Mouse (Mus musculus) heart, postnatal 0 days (tissue): ENCODE measurements around the gene Sp4. TPM values are rescaled to one million over a fixed set of nuclear protein-coding genes. Genes with fewer than 3 reads are reported as not detected.

Experiments used
- ATAC-seq: fragments of 200-750 bp; cut with Nextera tagmentation; 2 replicates; pipeline ENCODE4 v1.8.0; 2017; ENCODE audit warnings: low read depth, moderate number of reproducible peaks, moderate library complexity; ENCODE audit not compliant: insufficient read depth
- DNase-seq: peaks from one replicate; pipeline ENCODE4 v3.0.0-alpha.2; 2016; ENCODE audit warnings: low spot score
- H3K27ac ChIP-seq: fragments of 300-500 bp; sonication (generic); 2 replicates; pipeline ENCODE4 v1.5.1; 2014; ENCODE audit warnings: low read depth, mild to moderate bottlenecking
- H3K27me3 ChIP-seq: fragments of 300-500 bp; sonication (generic); 2 replicates; pipeline ENCODE4 v1.6.1; 2014; ENCODE audit warnings: low read length, mixed read lengths; ENCODE audit not compliant: control insufficient read depth, insufficient read depth
- H3K36me3 ChIP-seq: fragments of 300-500 bp; sonication (generic); replicated peaks from 2 replicates; pipeline ENCODE4 v1.6.1; 2014; ENCODE audit warnings: low read length, mixed read lengths; ENCODE audit not compliant: control insufficient read depth, insufficient read depth
- H3K4me1 ChIP-seq: fragments of 300-500 bp; sonication (generic); 2 replicates; pipeline ENCODE4 v1.6.1; 2014; ENCODE audit warnings: antibody characterized with exemption; ENCODE audit not compliant: control insufficient read depth, insufficient read depth
- H3K4me2 ChIP-seq: fragments of 300-500 bp; sonication (generic); 2 replicates; pipeline ENCODE4 v1.6.1; 2014; ENCODE audit warnings: low read depth, mild to moderate bottlenecking, low read length, moderate library complexity
- H3K4me3 ChIP-seq: fragments of 300-500 bp; sonication (generic); 2 replicates; pipeline ENCODE4 v1.5.1; 2014; ENCODE audit warnings: low read depth, low read length
- H3K9ac ChIP-seq: fragments of 300-500 bp; sonication (generic); replicated peaks from 2 replicates; pipeline ENCODE4 v1.6.1; 2014; ENCODE audit warnings: low read depth, low read length, mixed read lengths
- H3K9me3 ChIP-seq: fragments of 300-500 bp; sonication (generic); replicated peaks from 2 replicates; pipeline ENCODE4 v1.6.1; 2016; ENCODE audit warnings: low read length; ENCODE audit not compliant: control insufficient read depth
- CTCF ChIP-seq: IDR thresholded peaks from 2 replicates; pipeline ENCODE4 v1.5.1; 2016; ENCODE audit warnings: antibody characterized with exemption, control low read depth, low read depth
- EP300 ChIP-seq: IDR thresholded peaks from 2 replicates; pipeline ENCODE4 v1.6.1; 2016; ENCODE audit warnings: antibody characterized with exemption, low read depth
- WGBS: fragments of 180-500 bp; shearing (Covaris S2); extraction: QIAGEN DNeasy Blood & Tissue Kit; methylation state at CpG from one replicate; pipeline ENCODE4 v1.1.7; 2014; 5-methylcytosine and 5-hydroxymethylcytosine counted together
- polyA plus RNA-seq: library from polyadenylated mRNA; unstranded; fragments of >200 nt; fragmentation: Nextera tagmentation; extraction: Ambion mirVana; gene quantifications from 2 replicates; pipeline ENCODE4 v1.2.1, GENCODE M21; 2015
- total RNA-seq: library from RNA; depleted of rRNA; stranded (reverse); fragments of >200 nt; gene quantifications from 2 replicates; pipeline ENCODE4 v1.2.3, GENCODE M21; 2014; ENCODE audit warnings: low replicate concordance

Sp4 gene
- total and polyA plus RNA-seq, 2 experiments from 2014 or later, result 4.7 to 19.8 TPM

GRCm38 (mm10) chr12:118212163-118212562, 89.1 kb downstream of the Sp4 start:
- no peak for DNase-seq
- WGBS, result 57% methylated on average over 2 of the region's 2 CpGs

GRCm38 (mm10) chr12:118198386-118199093, 102.7 kb downstream of the Sp4 start, which contains the start of gene Dnah11:
Dnah11 (minus strand) TSS chr12:118199043.
- Histone ChIP-seq H3K4me3 (peak within 1 kb of the TSS; percentile 53), H3K9me3 (no peaks in the 10 kb centered on the region), H3K4me2 (peak within 1 kb of the TSS; percentile 86), H3K27ac (no peak within 1 kb of the TSS), H3K4me1 (no peaks in the 10 kb centered on the region), H3K27me3 (peaks cover 35% of the 10 kb centered on the region), H3K9ac (no peak within 1 kb of the TSS), H3K36me3 (no peaks in the 10 kb centered on the region)
- peak; percentile 58 for DNase-seq
- TF ChIP-seq CTCF, result no peak
- no peak for TF ChIP-seq EP300
- under 1% methylated on average over 47 of the region's 47 CpGs for WGBS
- ATAC-seq, result peak; percentile 94

More at GRCm38 (mm10) chr12:118212163-118212562, 89.1 kb downstream of the Sp4 start:
- Histone ChIP-seq H3K9me3 (no peaks in the 10 kb centered on the region), H3K4me1 (no peaks in the 10 kb centered on the region), H3K4me3 (no peak overlapping the region), H3K4me2 (no peak overlapping the region), H3K9ac (no peak overlapping the region), H3K27me3 (no peaks in the 10 kb centered on the region), H3K36me3 (no peaks in the 10 kb centered on the region), H3K27ac (no peak overlapping the region)
- TF ChIP-seq CTCF (no peak), EP300 (no peak)
- no peak for ATAC-seq

- ATAC-seq (no peak), DNase-seq (no peak)
- Histone ChIP-seq H3K27me3 (peaks cover 35% of the 10 kb centered on the region), H3K9me3 (no peaks in the 10 kb centered on the region), H3K27ac (no peak overlapping the region), H3K4me1 (no peaks in the 10 kb centered on the region), H3K9ac (no peak overlapping the region), H3K4me3 (no peak overlapping the region), H3K36me3 (no peaks in the 10 kb centered on the region), H3K4me2 (no peak overlapping the region)
- TF ChIP-seq EP300 (no peak), CTCF (no peak)
- WGBS, result 59% methylated on average over 2 of the region's 2 CpGs
Measured at GRCm38 (mm10) chr12:118196583-118196982, 104.7 kb downstream of the Sp4 start.

GRCm38 (mm10) chr12:118189535-118189934, 111.7 kb downstream of the Sp4 start:
- TF ChIP-seq EP300 (no peak), CTCF (no peak)
- no peak overlapping the region for H3K9ac ChIP-seq
- H3K4me1 ChIP-seq, result 0 out of 2 replicates have a peak, but pooled peaks cover 3% of the 10 kb centered on the region
- no peak overlapping the region for H3K4me2 ChIP-seq
- ATAC-seq (no peak), DNase-seq (no peak)
- H3K9me3 ChIP-seq, result no peaks in the 10 kb centered on the region
- H3K36me3 ChIP-seq, result no peaks in the 10 kb centered on the region
- WGBS, result 72% methylated on average over 3 of the region's 3 CpGs
- H3K27ac ChIP-seq, result no peak overlapping the region
- no peak overlapping the region for H3K4me3 ChIP-seq
- 0 out of 2 replicates have a peak, but pooled peaks cover 3% of the 10 kb centered on the region for H3K27me3 ChIP-seq

- H3K4me3 ChIP-seq, result no peak overlapping the region
- H3K9me3 ChIP-seq, result no peaks in the 10 kb centered on the region
- no peak for DNase-seq
- H3K27ac ChIP-seq, result no peak overlapping the region
- 0 out of 2 replicates have a peak, but pooled peaks cover 3% of the 10 kb centered on the region for H3K4me1 ChIP-seq
- no peak for TF ChIP-seq EP300
- no peak for TF ChIP-seq CTCF
- no peak for ATAC-seq
- 0 out of 2 replicates have a peak, but pooled peaks cover 3% of the 10 kb centered on the region for H3K27me3 ChIP-seq
- WGBS, result 41% methylated on average over 2 of the region's 2 CpGs
- no peak overlapping the region for H3K4me2 ChIP-seq
- H3K36me3 ChIP-seq, result no peaks in the 10 kb centered on the region
- H3K9ac ChIP-seq, result no peak overlapping the region
Measured at GRCm38 (mm10) chr12:118187663-118188062, 113.6 kb downstream of the Sp4 start.
